In the genomic region with DNA sequence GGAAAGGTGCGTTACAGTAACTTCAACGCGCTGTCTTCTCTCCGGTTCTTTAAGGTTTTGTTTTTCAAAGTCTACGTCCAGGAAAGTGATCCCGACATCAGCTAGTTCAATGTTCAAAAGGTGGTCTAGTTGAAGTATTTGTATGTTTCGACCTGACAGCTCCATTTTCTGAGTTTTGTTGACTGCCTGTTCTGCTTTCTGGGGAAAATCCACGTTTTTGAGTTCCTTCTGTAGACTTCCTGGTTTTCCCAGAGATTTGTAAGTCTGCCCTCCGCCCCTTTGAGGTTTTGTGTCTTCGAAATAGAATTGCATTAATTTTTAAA, we compare ENCODE assay signal across 8 mouse cellular contexts. TPM values are rescaled to one million over a fixed set of nuclear protein-coding genes. Genes with fewer than 3 reads are reported as not detected.
A peak's percentile ranks its signal among the peaks of the same experiment; 100 is the strongest.
DNase-seq lines count a peak whose midpoint lies in the region; ATAC-seq and TF ChIP-seq lines count a peak whose summit lies in the region.

No protein-coding gene starts in this region.

- no peak for ATAC-seq in embryonic facial prominence, embryonic 14.5 days (ENCODE audit: low read depth)
- no peak for ATAC-seq in intestine, postnatal 0 days
- ATAC-seq in neural tube, embryonic 14.5 days (ENCODE audit: low read depth): no peak

- no peak for DNase-seq in lung, adult 2 months
- no peak for DNase-seq in lung, postnatal 14 days
- DNase-seq in embryonic facial prominence, embryonic 14.5 days (ENCODE audit: low spot score): no peak
- no peak for DNase-seq in spleen, postnatal 4 days (ENCODE audit: low spot score in 2 of 2)
- no peak for DNase-seq in layer of hippocampus, adult 9-10 months (ENCODE audit: low spot score)
- no peak for DNase-seq in kidney, postnatal 4 days

- H3K9me3 ChIP-seq in embryonic facial prominence, embryonic 14.5 days (ENCODE audit: control insufficient read depth, low read length): no peaks in the 10 kb centered on the region
- H3K9me3 ChIP-seq in intestine, postnatal 0 days (ENCODE audit: control insufficient read depth): no peaks in the 10 kb centered on the region
- H3K9me3 ChIP-seq in neural tube, embryonic 14.5 days (ENCODE audit: control insufficient read depth, low read length): no peaks in the 10 kb centered on the region

- no peaks in the 10 kb centered on the region for H3K27me3 ChIP-seq in embryonic facial prominence, embryonic 14.5 days (replicated peaks; ENCODE audit: control insufficient read depth, insufficient read depth, low read length)
- no peaks in the 10 kb centered on the region for H3K27me3 ChIP-seq in intestine, postnatal 0 days (replicated peaks; ENCODE audit: control insufficient read depth, insufficient read depth, low read length)
- H3K27me3 ChIP-seq in neural tube, embryonic 14.5 days (ENCODE audit: control insufficient read depth, insufficient read depth, low read length): no peaks in the 10 kb centered on the region

- H3K4me3 ChIP-seq in lung, adult 2 months (replicated peaks; ENCODE audit: extremely low read depth, low read depth, low read length): peak overlapping the region; percentile 96
- peak overlapping the region; percentile 83 for H3K4me3 ChIP-seq in embryonic facial prominence, embryonic 14.5 days (ENCODE audit: low read depth, low read length)
- peak overlapping the region; percentile 64 for H3K4me3 ChIP-seq in intestine, postnatal 0 days (ENCODE audit: low read depth, low read length)
- peak overlapping the region; percentile 81 for H3K4me3 ChIP-seq in neural tube, embryonic 14.5 days (ENCODE audit: low read depth, low read length)

- H3K27ac ChIP-seq in embryonic facial prominence, embryonic 14.5 days (replicated peaks; ENCODE audit: low read depth, low read length): peak overlapping the region; percentile 94
- peak overlapping the region; percentile 92 for H3K27ac ChIP-seq in intestine, postnatal 0 days (ENCODE audit: low read depth, low read length)
- H3K27ac ChIP-seq in neural tube, embryonic 14.5 days (ENCODE audit: low read depth, low read length): peak overlapping the region; percentile 96

- H3K4me2 ChIP-seq in embryonic facial prominence, embryonic 14.5 days (ENCODE audit: low read depth, low read length): peak overlapping the region; percentile 91
- peak overlapping the region; percentile 86 for H3K4me2 ChIP-seq in intestine, postnatal 0 days (replicated peaks; ENCODE audit: low read depth)
- H3K4me2 ChIP-seq in neural tube, embryonic 14.5 days (ENCODE audit: low read depth, low read length): peak overlapping the region; percentile 97

- TF ChIP-seq POLR2A in lung, adult 2 months (IDR thresholded peaks at IDR 0.05; ENCODE audit: borderline replicate concordance, extremely low read depth, low read depth, low read length): no peak

- WGBS in lung, adult 2 months: 5% methylated on average over 10 of the region's 10 CpGs
- WGBS in embryonic facial prominence, embryonic 14.5 days: 10% methylated on average over 10 of the region's 10 CpGs
- 5% methylated on average over 10 of the region's 10 CpGs for WGBS in intestine, postnatal 0 days
- WGBS in neural tube, embryonic 14.5 days: 12% methylated on average over 10 of the region's 10 CpGs

- peak overlapping the region; percentile 94 for H3K9ac ChIP-seq in embryonic facial prominence, embryonic 14.5 days (ENCODE audit: low read depth, low read length)
- peak overlapping the region; percentile 82 for H3K9ac ChIP-seq in intestine, postnatal 0 days (ENCODE audit: low read depth, low read length)
- H3K9ac ChIP-seq in neural tube, embryonic 14.5 days (replicated peaks; ENCODE audit: low read depth, low read length): peak overlapping the region; percentile 78

- H3K36me3 ChIP-seq in embryonic facial prominence, embryonic 14.5 days (ENCODE audit: control insufficient read depth, insufficient read depth, low read length): no peaks in the 10 kb centered on the region
- no peaks in the 10 kb centered on the region; the same call in none of the 2 replicates for H3K36me3 ChIP-seq in intestine, postnatal 0 days (ENCODE audit: control insufficient read depth, insufficient read depth)
- no peaks in the 10 kb centered on the region for H3K36me3 ChIP-seq in neural tube, embryonic 14.5 days (ENCODE audit: control insufficient read depth, insufficient read depth, low read length)

- TF ChIP-seq CTCF in lung, adult 2 months (IDR thresholded peaks at IDR 0.05; ENCODE audit: insufficient read depth, low read length): no peak
- no peak for TF ChIP-seq CTCF in intestine, postnatal 0 days (IDR thresholded peaks at IDR 0.05; ENCODE audit: low read depth)

- H3K4me1 ChIP-seq in lung, adult 2 months (ENCODE audit: control insufficient read depth, insufficient read depth, low read length): 0 out of 2 replicates have a peak, but pooled peaks cover 2% of the 10 kb centered on the region
- H3K4me1 ChIP-seq in embryonic facial prominence, embryonic 14.5 days (ENCODE audit: control insufficient read depth, insufficient read depth, low read length): peaks cover 16% of the 10 kb centered on the region
- no peaks in the 10 kb centered on the region for H3K4me1 ChIP-seq in intestine, postnatal 0 days (replicated peaks; ENCODE audit: control insufficient read depth, insufficient read depth, low read length)
- peaks cover 12% of the 10 kb centered on the region for H3K4me1 ChIP-seq in neural tube, embryonic 14.5 days (ENCODE audit: control insufficient read depth, insufficient read depth, low read length)

RNA-seq across cellular contexts. Expression of gene Xpo4, which starts 0.4 kb away (rescaled TPM):
- polyA plus RNA-seq in lung, adult 2 months (2012; rRNA removed): 2.3 and 3.8 TPM in 2 replicates
- 23.0 and 26.5 TPM in 2 replicates for polyA plus RNA-seq in embryonic facial prominence, embryonic 14.5 days (2014; fragmentation: Nextera tagmentation; extraction: Ambion mirVana)
- 6.2 and 7.3 TPM in 2 replicates for polyA plus RNA-seq in intestine, postnatal 0 days (2015; fragmentation: Nextera tagmentation; extraction: Ambion mirVana)
- 17.5 and 18.0 TPM in 2 replicates for polyA plus RNA-seq in neural tube, embryonic 14.5 days (2014; fragmentation: Nextera tagmentation; extraction: Ambion mirVana)
